Mouse (Mus musculus) limb, embryonic 14.5 days (tissue): ENCODE measurements around the gene Glyr1. TPM values are rescaled to one million over a fixed set of nuclear protein-coding genes. Genes with fewer than 3 reads are reported as not detected.

Experiments used
- ATAC-seq: fragments of 200-750 bp; cut with Nextera tagmentation; 2 replicates; pipeline ENCODE4 v1.8.0; 2017; ENCODE audit warnings: low read depth, moderate number of reproducible peaks, moderate TSS enrichment; ENCODE audit not compliant: low FRiP score
- DNase-seq: peaks from one replicate; pipeline ENCODE4 v3.0.0-alpha.2; 2015; ENCODE audit warnings: low spot score
- H3K27ac ChIP-seq: fragments of 300-500 bp; sonication (generic); replicated peaks from 2 replicates; pipeline ENCODE4 v1.5.1; 2014; ENCODE audit warnings: low read depth, mild to moderate bottlenecking, low read length, moderate library complexity, mixed read lengths
- H3K27me3 ChIP-seq: fragments of 300-500 bp; sonication (generic); 2 replicates; pipeline ENCODE4 v1.6.1; 2014; ENCODE audit warnings: low read length, mixed read lengths; ENCODE audit not compliant: control insufficient read depth, insufficient read depth
- H3K36me3 ChIP-seq: fragments of 300-500 bp; sonication (generic); 2 replicates; pipeline ENCODE4 v1.6.1; 2014; ENCODE audit warnings: mild to moderate bottlenecking, low read length, moderate library complexity, mixed read lengths; ENCODE audit not compliant: control insufficient read depth, insufficient read depth
- H3K4me1 ChIP-seq: fragments of 300-500 bp; sonication (generic); 2 replicates; pipeline ENCODE4 v1.6.1; 2014; ENCODE audit warnings: antibody characterized with exemption, low read length, mixed read lengths; ENCODE audit not compliant: control insufficient read depth, insufficient read depth
- H3K4me2 ChIP-seq: fragments of 300-500 bp; sonication (generic); replicated peaks from 2 replicates; pipeline ENCODE4 v1.6.1; 2014; ENCODE audit warnings: low read depth, mild to moderate bottlenecking, low read length, moderate library complexity; ENCODE audit not compliant: severe bottlenecking
- H3K4me3 ChIP-seq: fragments of 300-500 bp; sonication (generic); replicated peaks from 2 replicates; pipeline ENCODE4 v1.5.1; 2014; ENCODE audit warnings: low read length
- H3K9ac ChIP-seq: fragments of 300-500 bp; sonication (generic); 2 replicates; pipeline ENCODE4 v1.6.1; 2014; ENCODE audit warnings: mild to moderate bottlenecking, low read depth, low read length, moderate library complexity; ENCODE audit not compliant: severe bottlenecking
- H3K9me3 ChIP-seq: fragments of 300-500 bp; sonication (generic); 2 replicates; pipeline ENCODE4 v1.6.1; 2016; ENCODE audit warnings: low read length; ENCODE audit not compliant: control insufficient read depth
- POLR2A ChIP-seq: fragments of 200-500 bp; IDR thresholded peaks from 2 replicates; pipeline ENCODE4 v1.8.0; 2012; ENCODE audit warnings: inconsistent platforms, mild to moderate bottlenecking, moderate library complexity, borderline replicate concordance; ENCODE audit not compliant: insufficient read depth, insufficient read length; ENCODE audit errors: extremely low read depth
- WGBS: fragments of 180-500 bp; shearing (Covaris S2); extraction: QIAGEN DNeasy Blood & Tissue Kit; methylation state at CpG from one replicate; pipeline ENCODE4 v1.1.7; 2014; 5-methylcytosine and 5-hydroxymethylcytosine counted together
- polyA plus RNA-seq, 2 experiments: library from polyadenylated mRNA; depleted of rRNA in 1 of 2; stranded (reverse) in 1 of 2; unstranded in 1 of 2; fragments of >200 nt; fragmentation: Nextera tagmentation in 1 of 2; extraction: Ambion mirVana in 1 of 2; gene quantifications; 2 replicates each; pipeline versions ENCODE4 v1.2.1 to v1.2.3; 2012 to 2014

The Glyr1 gene
- polyA plus RNA-seq, 2 experiments: 87.9 to 121 TPM

DNA sequence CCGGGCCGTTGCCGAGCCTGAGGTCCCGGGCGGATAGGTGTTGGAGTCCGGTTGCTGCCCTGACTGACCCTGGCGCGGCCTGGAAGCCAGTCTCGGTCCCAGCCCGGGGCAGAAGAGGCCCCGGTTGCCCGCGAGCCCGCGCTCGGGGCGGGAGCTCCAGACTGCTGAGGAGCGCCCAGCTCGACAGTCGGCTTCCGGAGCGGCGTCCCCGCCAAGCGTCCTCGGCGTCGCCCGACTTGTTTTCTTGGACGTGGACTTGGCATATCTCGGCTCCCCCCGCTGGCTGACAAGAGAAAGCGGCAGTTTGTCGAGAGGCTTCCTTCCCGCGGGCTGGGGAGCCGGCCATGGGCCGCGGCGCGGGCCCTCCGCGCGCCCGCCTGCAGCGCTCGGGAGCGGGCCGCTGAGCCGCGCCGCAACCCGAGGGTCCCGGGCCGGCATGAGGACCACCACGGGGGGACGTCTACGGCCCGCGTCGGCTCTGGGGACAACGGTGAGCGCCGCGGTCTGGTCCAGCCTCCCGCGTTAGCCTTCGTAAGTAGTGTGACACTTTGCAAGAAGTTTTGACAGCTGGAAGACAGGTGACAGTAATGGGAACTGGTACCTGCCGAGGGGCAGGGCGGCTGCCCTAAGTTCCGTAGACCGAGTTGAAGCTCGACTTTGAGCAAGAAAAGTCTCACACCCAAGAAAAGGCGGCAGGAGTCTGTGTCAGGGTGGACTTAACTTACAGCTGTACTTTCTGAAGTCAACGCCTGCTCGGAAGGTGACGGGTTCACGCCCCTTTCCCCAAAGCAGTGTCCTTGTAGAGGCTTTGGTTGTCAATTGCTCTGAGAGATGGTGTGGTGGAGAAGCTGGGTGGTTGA, 818 bp upstream of the Glyr1 start:
- peak overlapping the region; percentile 99 for H3K4me3 ChIP-seq
- TF ChIP-seq POLR2A: no peak
- peak overlapping the region; percentile 95 for H3K27ac ChIP-seq
- no peaks in the 10 kb centered on the region for H3K9me3 ChIP-seq
- ATAC-seq (peak; percentile 58), DNase-seq (peak; percentile 49)
- peaks cover 41% of the 10 kb centered on the region for H3K36me3 ChIP-seq
- H3K27me3 ChIP-seq: no peaks in the 10 kb centered on the region
- H3K4me1 ChIP-seq: peaks cover 17% of the 10 kb centered on the region
- peak overlapping the region; percentile 88 for H3K9ac ChIP-seq
- whole genome bisulfite sequencing: under 1% methylated on average over 65 of the region's 78 CpGs
- H3K4me2 ChIP-seq: peak overlapping the region; percentile 84

DNA sequence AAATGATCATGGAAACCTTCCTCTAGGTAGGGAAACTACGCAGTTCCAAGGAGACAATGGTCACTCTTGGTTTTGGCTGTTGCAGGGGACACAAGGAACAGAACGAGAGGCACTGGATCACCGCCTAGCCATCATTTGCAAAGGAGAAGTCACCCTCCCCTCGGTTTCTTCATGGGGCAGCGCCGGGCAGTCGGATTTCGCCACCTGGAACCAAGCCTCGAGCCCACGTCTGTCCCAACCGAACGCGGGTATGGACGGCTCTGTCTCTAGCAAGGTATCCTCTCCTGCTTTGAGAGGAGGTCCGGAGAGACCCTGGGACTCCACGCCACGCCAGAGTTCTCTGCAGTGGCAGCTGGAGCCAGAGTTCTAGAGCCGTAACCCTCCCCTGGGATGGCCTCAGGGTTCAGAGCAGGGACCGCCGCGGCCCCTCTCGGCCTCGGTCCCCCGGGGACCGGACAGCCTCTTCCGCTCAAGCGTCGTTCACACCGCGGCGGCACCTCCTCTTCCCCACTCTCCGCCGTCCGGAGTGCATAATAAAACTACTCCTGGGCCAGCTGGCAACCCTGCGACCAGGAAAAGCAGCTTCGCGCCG, 385 bp downstream of the Glyr1 start:
- Histone ChIP-seq H3K27me3 (no peaks in the 10 kb centered on the region), H3K4me1 (peaks cover 17% of the 10 kb centered on the region), H3K9me3 (no peaks in the 10 kb centered on the region), H3K27ac (peak overlapping the region; percentile 79), H3K36me3 (peaks cover 43% of the 10 kb centered on the region), H3K9ac (peak overlapping the region; percentile 86), H3K4me2 (peak overlapping the region; percentile 76), H3K4me3 (peak overlapping the region; percentile 99)
- DNase-seq (peak; percentile 13), ATAC-seq (peak; percentile 48)
- peak; percentile 82; the same call in 1 of the 2 replicates for TF ChIP-seq POLR2A
- WGBS: 0% methylated on average over 32 of the region's 38 CpGs

- Histone ChIP-seq H3K4me2 (no peak overlapping the region), H3K36me3 (peaks cover 71% of the 10 kb centered on the region), H3K4me3 (no peak overlapping the region), H3K9me3 (no peaks in the 10 kb centered on the region), H3K27ac (no peak overlapping the region), H3K27me3 (no peaks in the 10 kb centered on the region), H3K4me1 (peaks cover 10% of the 10 kb centered on the region), H3K9ac (no peak overlapping the region)
- ATAC-seq (no peak), DNase-seq (no peak)
- 93% methylated on average over 3 of the region's 3 CpGs for WGBS
- TF ChIP-seq POLR2A: no peak
These were observed 4.3 kb downstream of the Glyr1 start for GRCm38 (mm10) chr16:5045322-5045721.

DNA sequence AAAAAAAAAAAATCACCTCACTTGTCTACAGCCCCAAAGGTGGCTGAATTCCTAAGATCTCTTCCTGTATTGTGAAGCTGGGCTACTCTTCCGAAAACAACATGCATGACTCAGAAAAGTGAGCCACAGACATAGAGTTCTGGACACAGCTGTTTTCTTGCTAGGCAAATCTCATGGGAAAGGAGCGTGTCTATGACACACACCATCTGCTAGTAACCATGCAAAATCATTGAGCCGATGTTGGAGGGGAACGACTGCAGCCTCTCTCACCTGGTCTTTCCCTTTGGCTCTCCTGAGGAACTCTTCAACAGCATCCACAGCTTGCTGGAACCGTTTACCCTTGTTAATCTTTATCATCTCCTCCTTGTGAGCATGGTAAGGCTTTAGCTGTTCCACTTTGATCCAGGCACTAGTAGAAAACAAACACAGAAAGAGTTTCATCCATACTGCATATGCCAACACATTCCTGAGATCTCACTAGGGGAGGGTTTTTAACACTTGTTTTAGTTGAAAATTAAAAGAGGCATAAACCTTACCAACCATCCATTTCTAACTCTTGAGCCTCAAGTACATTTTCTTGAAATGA, 12.9 kb downstream of the Glyr1 start:
- no peak for TF ChIP-seq POLR2A
- no peak overlapping the region for H3K4me2 ChIP-seq
- no peak for ATAC-seq
- no peak for DNase-seq
- H3K4me3 ChIP-seq: no peak overlapping the region
- 86% methylated on average over 5 of the region's 5 CpGs for WGBS
- peaks cover 98% of the 10 kb centered on the region for H3K36me3 ChIP-seq
- no peaks in the 10 kb centered on the region for H3K4me1 ChIP-seq
- H3K9ac ChIP-seq: no peak overlapping the region
- no peaks in the 10 kb centered on the region for H3K9me3 ChIP-seq
- H3K27ac ChIP-seq: no peak overlapping the region
- H3K27me3 ChIP-seq: no peaks in the 10 kb centered on the region

DNA sequence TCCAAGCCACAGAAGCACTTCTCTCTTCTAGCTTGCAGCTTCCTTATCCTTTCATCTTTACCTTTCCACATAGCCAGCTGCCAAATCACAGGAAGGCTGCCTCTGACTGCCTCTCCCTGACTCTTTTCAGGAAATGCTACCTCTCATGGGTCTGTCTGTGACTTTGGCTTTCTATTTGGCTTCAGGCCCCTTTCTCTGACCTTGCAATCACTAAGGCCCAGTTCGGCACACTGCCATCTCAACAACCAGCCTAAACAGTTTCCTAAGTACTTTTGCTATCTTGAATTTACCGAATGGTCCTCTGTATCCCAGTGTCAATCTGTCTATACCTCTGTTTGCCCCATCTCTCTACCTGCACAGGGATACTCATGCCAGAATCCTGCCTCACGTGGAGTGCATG, 14.1 kb downstream of the Glyr1 start:
- no peak for TF ChIP-seq POLR2A
- H3K27ac ChIP-seq: no peak overlapping the region
- ATAC-seq (no peak), DNase-seq (no peak)
- no peak overlapping the region for H3K4me2 ChIP-seq
- no peak overlapping the region for H3K4me3 ChIP-seq
- WGBS: 99% methylated on average over 3 of the region's 3 CpGs
- H3K9me3 ChIP-seq: no peaks in the 10 kb centered on the region
- no peaks in the 10 kb centered on the region for H3K27me3 ChIP-seq
- H3K9ac ChIP-seq: no peak overlapping the region
- H3K36me3 ChIP-seq: peaks cover 98% of the 10 kb centered on the region
- H3K4me1 ChIP-seq: no peaks in the 10 kb centered on the region
